Comparison of ENCODE assay signal across 8 mouse cellular contexts in genomic region chr11:116273469-116274044, GRCm38 (mm10). TPM values are rescaled to one million over a fixed set of nuclear protein-coding genes. Genes with fewer than 3 reads are reported as not detected.
DNase-seq lines count a peak whose midpoint lies in the region; ATAC-seq and TF ChIP-seq lines count a peak whose summit lies in the region.

No protein-coding gene starts in this region.

- peaks cover 38% of the 10 kb centered on the region for H3K36me3 ChIP-seq in megakaryocyte, embryonic 14.5 days (replicated peaks; ENCODE audit: low read length)
- H3K36me3 ChIP-seq in limb, embryonic 11.5 days (ENCODE audit: control insufficient read depth, insufficient read depth, low read length): peaks cover 4% of the 10 kb centered on the region
- peaks cover 7% of the 10 kb centered on the region for H3K36me3 ChIP-seq in small intestine, adult 2 months (ENCODE audit: control insufficient read depth, insufficient read depth, low read length)

- H3K4me2 ChIP-seq in limb, embryonic 11.5 days (ENCODE audit: low read depth, severe bottlenecking): peak overlapping the region; percentile 75

- TF ChIP-seq POLR2A in small intestine, adult 2 months (IDR thresholded peaks at IDR 0.05; ENCODE audit: low read depth, low read length): no peak

- H3K4me3 ChIP-seq in megakaryocyte, embryonic 14.5 days (replicated peaks): peak overlapping the region; percentile 98
- H3K4me3 ChIP-seq in limb, embryonic 11.5 days (ENCODE audit: low read depth, low read length): peak overlapping the region; percentile 97
- H3K4me3 ChIP-seq in small intestine, adult 2 months (ENCODE audit: low read depth, low read length): peak overlapping the region; percentile 84

- no peaks in the 10 kb centered on the region for H3K9me3 ChIP-seq in megakaryocyte, embryonic 14.5 days
- no peaks in the 10 kb centered on the region for H3K9me3 ChIP-seq in limb, embryonic 11.5 days (ENCODE audit: control insufficient read depth, low read length)

- peak overlapping the region; percentile 83 for H3K9ac ChIP-seq in limb, embryonic 11.5 days (ENCODE audit: low read length)

- no peak for TF ChIP-seq CTCF in small intestine, adult 2 months (IDR thresholded peaks at IDR 0.05; ENCODE audit: extremely low read depth, insufficient read length, insufficient replicate concordance, low read depth, low read length)

- no peak overlapping the region; the same call in 1 of the 2 replicates for H3K27ac ChIP-seq in limb, embryonic 11.5 days (replicated peaks; ENCODE audit: low read depth, low read length)
- H3K27ac ChIP-seq in small intestine, adult 2 months (ENCODE audit: insufficient read depth, low read depth, low read length): peak overlapping the region; percentile 48; the same call in 1 of the 2 replicates

- peaks cover 2% of the 10 kb centered on the region for H3K27me3 ChIP-seq in megakaryocyte, embryonic 14.5 days (replicated peaks)
- no peaks in the 10 kb centered on the region for H3K27me3 ChIP-seq in limb, embryonic 11.5 days (ENCODE audit: control insufficient read depth, insufficient read depth, low read length)
- no peaks in the 10 kb centered on the region for H3K27me3 ChIP-seq in small intestine, adult 2 months (ENCODE audit: control insufficient read depth, insufficient read depth, low read length)

- WGBS in limb, embryonic 11.5 days: under 1% methylated on average over 39 of the region's 39 CpGs
- under 1% methylated on average over 38 of the region's 39 CpGs for WGBS in small intestine, adult 2 months

- H3K4me1 ChIP-seq in megakaryocyte, embryonic 14.5 days: peaks cover 45% of the 10 kb centered on the region
- peaks cover 10% of the 10 kb centered on the region for H3K4me1 ChIP-seq in limb, embryonic 11.5 days (ENCODE audit: control insufficient read depth, insufficient read depth, low read length)
- peaks cover 2% of the 10 kb centered on the region; the same call in 1 of the 2 replicates for H3K4me1 ChIP-seq in small intestine, adult 2 months (ENCODE audit: control insufficient read depth, insufficient read depth, insufficient read length, low read length)

- no peak for DNase-seq in limb, embryonic 11.5 days (ENCODE audit: low spot score)
- no peak for DNase-seq in right cerebral cortex, adult 2 months (ENCODE audit: low spot score in 2 of 2)
- no peak for DNase-seq in adrenal gland, adult 18-20 months (ENCODE audit: low spot score in 2 of 2)

- no peak for ATAC-seq in megakaryocyte, adult 5-6 weeks (ENCODE audit: poor library complexity, severe bottlenecking)
- ATAC-seq in erythroblast, adult 5-6 weeks (replicated peaks; ENCODE audit: low FRiP score, poor library complexity, severe bottlenecking): peak; percentile 51
- peak; percentile 31; the same call in 1 of the 2 replicates for ATAC-seq in limb, embryonic 11.5 days (ENCODE audit: insufficient number of reproducible peaks, low FRiP score, low TSS enrichment, low read depth)
- ATAC-seq in monocyte, adult 5-6 weeks (replicated peaks; ENCODE audit: insufficient number of reproducible peaks, low FRiP score, low TSS enrichment, poor library complexity, severe bottlenecking): no peak

RNA-seq across cellular contexts. Expression of gene Srp68, which starts 0.5 kb away (rescaled TPM):
- 4.7 and 34.1 TPM in 2 replicates for polyA plus RNA-seq in megakaryocyte, embryonic 14.5 days (2012; ENCODE audit: insufficient read depth, low replicate concordance)
- total RNA-seq in megakaryocyte, adult 5-6 weeks (2015): 17.4 and 21.0 TPM in 2 replicates
- 17.8 and 19.3 TPM in 2 replicates for total RNA-seq in megakaryocyte, adult 5-6 weeks (2017)
- total RNA-seq in erythroblast, adult 5-6 weeks (2015; ENCODE audit: low replicate concordance): 7.5 and 11.7 TPM in 2 replicates
- 8.5 and 15.1 TPM in 2 replicates for total RNA-seq in erythroblast, adult 5-6 weeks (2017; ENCODE audit: low replicate concordance)
- polyA plus RNA-seq in limb, embryonic 11.5 days (2014; fragmentation: Nextera tagmentation; extraction: Ambion mirVana): 88.2 and 96.9 TPM in 2 replicates
- 21.2 and 39.0 TPM in 2 replicates for polyA plus RNA-seq in small intestine, adult 2 months (2012; rRNA removed)
- 10 to 100 TPM; 72.8 to 75.2 TPM for total RNA-seq in adrenal gland, adult 18-20 months (2021)
- 18.0 to 34.3 TPM (median 25.7 TPM) in 3 replicates for total RNA-seq in monocyte, adult 5-6 weeks (2017)

RNA-seq across cellular contexts. Expression of gene Galr2, which starts 7.2 kb away (rescaled TPM):
- polyA plus RNA-seq in megakaryocyte, embryonic 14.5 days (2012; ENCODE audit: insufficient read depth, low replicate concordance): not detected in 2 replicates
- total RNA-seq in megakaryocyte, adult 5-6 weeks (2015): not detected in 2 replicates
- total RNA-seq in megakaryocyte, adult 5-6 weeks (2017): 0.07 TPM in 1 of 2 replicates, not detected in the other
- not detected in 2 replicates for total RNA-seq in erythroblast, adult 5-6 weeks (2015; ENCODE audit: low replicate concordance)
- not detected in 2 replicates for total RNA-seq in erythroblast, adult 5-6 weeks (2017; ENCODE audit: low replicate concordance)
- polyA plus RNA-seq in limb, embryonic 11.5 days (2014; fragmentation: Nextera tagmentation; extraction: Ambion mirVana): 0.12 and 0.17 TPM in 2 replicates
- 3.1 and 9.5 TPM in 2 replicates for polyA plus RNA-seq in small intestine, adult 2 months (2012; rRNA removed)
- total RNA-seq in adrenal gland, adult 18-20 months (2021): under 1 TPM; 0.20 to 0.29 TPM
- not detected in 3 replicates for total RNA-seq in monocyte, adult 5-6 weeks (2017)

RNA-seq across cellular contexts. Expression of gene Exoc7, which starts 33.5 kb away (rescaled TPM):
- 2.7 and 6.7 TPM in 2 replicates for polyA plus RNA-seq in megakaryocyte, embryonic 14.5 days (2012; ENCODE audit: insufficient read depth, low replicate concordance)
- total RNA-seq in megakaryocyte, adult 5-6 weeks (2015): 29.2 and 34.8 TPM in 2 replicates
- total RNA-seq in megakaryocyte, adult 5-6 weeks (2017): 20.3 and 27.3 TPM in 2 replicates
- total RNA-seq in erythroblast, adult 5-6 weeks (2015; ENCODE audit: low replicate concordance): 12.1 and 34.6 TPM in 2 replicates
- total RNA-seq in erythroblast, adult 5-6 weeks (2017; ENCODE audit: low replicate concordance): 7.8 and 14.1 TPM in 2 replicates
- 69.4 and 69.5 TPM in 2 replicates for polyA plus RNA-seq in limb, embryonic 11.5 days (2014; fragmentation: Nextera tagmentation; extraction: Ambion mirVana)
- polyA plus RNA-seq in small intestine, adult 2 months (2012; rRNA removed): 12.2 and 24.1 TPM in 2 replicates
- 10 to 100 TPM; 53.4 to 54.2 TPM for total RNA-seq in adrenal gland, adult 18-20 months (2021)
- 39.7 to 67.5 TPM (median 48.1 TPM) in 3 replicates for total RNA-seq in monocyte, adult 5-6 weeks (2017)

RNA-seq across cellular contexts. Expression of gene Evpl, which starts 35.7 kb away (rescaled TPM):
- polyA plus RNA-seq in megakaryocyte, embryonic 14.5 days (2012; ENCODE audit: insufficient read depth, low replicate concordance): 0.34 TPM in 1 of 2 replicates, not detected in the other
- 0.11 TPM in 1 of 2 replicates, not detected in the other for total RNA-seq in megakaryocyte, adult 5-6 weeks (2015)
- 0.24 and 0.37 TPM in 2 replicates for total RNA-seq in megakaryocyte, adult 5-6 weeks (2017)
- not detected in 2 replicates for total RNA-seq in erythroblast, adult 5-6 weeks (2015; ENCODE audit: low replicate concordance)
- 0.09 and 0.56 TPM in 2 replicates for total RNA-seq in erythroblast, adult 5-6 weeks (2017; ENCODE audit: low replicate concordance)
- polyA plus RNA-seq in limb, embryonic 11.5 days (2014; fragmentation: Nextera tagmentation; extraction: Ambion mirVana): 1.1 and 1.2 TPM in 2 replicates
- polyA plus RNA-seq in small intestine, adult 2 months (2012; rRNA removed): 6.3 and 12.1 TPM in 2 replicates
- total RNA-seq in adrenal gland, adult 18-20 months (2021): 1 to 10 TPM in 1 of 2 experiments, under 1 TPM in 1; 0.56 to 1.0 TPM
- total RNA-seq in monocyte, adult 5-6 weeks (2017): 0.21 TPM in 1 of 3 replicates, not detected in the others

Comparison
In these comparisons a context has a peak if more than half of its experiments do, and no peak if none do; other contexts are left out.
1. ATAC-seq: peak in erythroblast, adult 5-6 weeks (single experiment) and limb, embryonic 11.5 days (single experiment); none in megakaryocyte, adult 5-6 weeks (single experiment) and monocyte, adult 5-6 weeks (single experiment).
2. Peak in every context shown above with its lines, with median percentiles within 50 percentile points of each other: H3K4me3 ChIP-seq.